Mouse (Mus musculus): ENCODE results near the gene Gnai3.

GRCm38 (mm10) chr3:108085721-108086469 is 60.1 kb downstream of the Gnai3 start:
- no peak for TF ChIP-seq CTCF (IDR thresholded peaks at IDR 0.05; ENCODE audit: extremely low read depth, insufficient read length, insufficient replicate concordance, low read depth, low read length)
- no peak; the same call in 1 of the 2 replicates for TF ChIP-seq POLR2A (IDR thresholded peaks at IDR 0.05; ENCODE audit: low read depth, low read length)
